Mouse (Mus musculus): ENCODE results near the gene Umad1. TPM values are rescaled to one million over a fixed set of nuclear protein-coding genes. Genes with fewer than 3 reads are reported as not detected.

The Umad1 gene
- polyA plus RNA-seq, 1 experiment = 5.9 TPM

DNA sequence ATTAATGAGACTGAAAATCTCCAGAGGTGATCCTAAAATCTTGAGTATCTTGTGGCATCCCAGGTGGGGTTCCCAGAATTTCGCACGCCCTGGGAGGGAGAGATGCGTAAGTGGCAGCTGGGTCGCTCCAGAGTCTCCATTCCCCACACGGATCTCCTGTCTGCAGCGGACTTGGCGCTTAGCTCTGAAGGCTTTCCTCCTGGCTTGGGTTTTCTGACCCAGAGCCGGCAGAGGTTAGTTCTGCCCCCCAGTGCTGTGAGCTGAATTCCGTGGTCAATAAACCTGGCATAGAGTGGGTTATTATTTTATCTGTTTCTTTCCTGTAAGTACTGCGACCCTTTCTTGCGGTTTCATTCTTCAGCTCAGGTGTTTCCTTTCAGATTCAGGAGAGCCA is 105.7 kb downstream of the Umad1 start:
- Histone ChIP-seq H3K79me2 (ENCODE audit: control insufficient read depth, insufficient read depth) (no peaks in the 10 kb centered on the region), H3ac (ENCODE audit: control insufficient read depth, insufficient read length) (no peak overlapping the region), H3K27me3 (ENCODE audit: control insufficient read depth, insufficient read depth, insufficient read length) (no peaks in the 10 kb centered on the region), H3K4me2 (ENCODE audit: low read depth) (no peak overlapping the region), H3K4me3 (no peak overlapping the region), H3K36me3 (ENCODE audit: control insufficient read depth, insufficient read depth) (no peaks in the 10 kb centered on the region)
- no peak for TF ChIP-seq MYOD1 (IDR thresholded peaks at IDR 0.05; ENCODE audit: control insufficient read depth in 1 of 3, insufficient read length in 2 of 3, low read depth in 2 of 3)
- no peak for TF ChIP-seq POLR2A (IDR thresholded peaks at IDR 0.05; ENCODE audit: insufficient read length, low read depth)
- no peak for TF ChIP-seq TCF3 (IDR thresholded peaks at IDR 0.05; ENCODE audit: insufficient read length, low read depth)

DNA sequence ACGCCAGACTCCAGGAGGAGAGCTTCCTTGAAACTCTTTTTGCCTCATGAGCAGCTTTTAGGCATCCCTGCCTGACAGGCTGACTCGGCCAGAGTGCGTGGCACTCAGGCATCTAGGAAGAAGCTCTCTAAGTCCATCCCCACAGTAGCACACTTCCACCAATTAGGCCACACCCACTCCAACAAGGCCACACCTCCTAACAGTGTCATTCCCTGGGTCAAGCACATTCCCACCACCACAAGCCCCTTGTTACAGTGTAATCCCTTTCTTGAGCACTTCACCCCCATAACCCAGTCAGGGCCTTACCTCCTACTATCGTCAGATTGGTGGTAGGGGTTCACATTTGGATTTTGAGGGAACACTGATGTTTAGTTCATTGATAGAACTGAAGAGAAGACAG is 108.6 kb downstream of the Umad1 start:
- no peaks in the 10 kb centered on the region for H3K79me2 ChIP-seq (ENCODE audit: control insufficient read depth, insufficient read depth)
- H3K36me3 ChIP-seq (ENCODE audit: control insufficient read depth, insufficient read depth) = no peaks in the 10 kb centered on the region
- no peak overlapping the region for H3K4me3 ChIP-seq
- H3K4me2 ChIP-seq (ENCODE audit: low read depth) = no peak overlapping the region
- H3K27me3 ChIP-seq (ENCODE audit: control insufficient read depth, insufficient read depth, insufficient read length) = no peaks in the 10 kb centered on the region
- H3ac ChIP-seq (ENCODE audit: control insufficient read depth, insufficient read length) = no peak overlapping the region
- no peak for TF ChIP-seq POLR2A (IDR thresholded peaks at IDR 0.05; ENCODE audit: insufficient read length, low read depth)
- no peak for TF ChIP-seq MYOD1 (IDR thresholded peaks at IDR 0.05; ENCODE audit: control insufficient read depth in 1 of 3, insufficient read length in 2 of 3, low read depth in 2 of 3)
- no peak for TF ChIP-seq E2F4 (IDR thresholded peaks at IDR 0.05; ENCODE audit: insufficient read depth)
- TF ChIP-seq SRF (IDR thresholded peaks at IDR 0.05; ENCODE audit: control insufficient read depth, insufficient read length, low read depth) = no peak
- TF ChIP-seq MYOG (IDR thresholded peaks at IDR 0.05; ENCODE audit: control insufficient read depth in 1 of 3, insufficient read depth in 1 of 3, insufficient read length in 2 of 3, low read depth in 2 of 3) = no peak
- no peak for TF ChIP-seq TCF12 (IDR thresholded peaks at IDR 0.05; ENCODE audit: insufficient read depth, poor library complexity, severe bottlenecking)
- TF ChIP-seq CEBPB (IDR thresholded peaks at IDR 0.05; ENCODE audit: insufficient read depth, poor library complexity, severe bottlenecking) = no peak
- no peak for TF ChIP-seq POLR2AphosphoS2 (IDR thresholded peaks at IDR 0.05; ENCODE audit: insufficient read length, low read depth)
- TF ChIP-seq REST (IDR thresholded peaks at IDR 0.05; ENCODE audit: insufficient read depth, insufficient read length) = no peak
- no peak for TF ChIP-seq MAX (IDR thresholded peaks at IDR 0.05; ENCODE audit: low read depth)
- TF ChIP-seq TCF3 (IDR thresholded peaks at IDR 0.05; ENCODE audit: insufficient read length, low read depth) = no peak
- no peak for TF ChIP-seq USF1 (IDR thresholded peaks at IDR 0.05; ENCODE audit: low read depth)

DNA sequence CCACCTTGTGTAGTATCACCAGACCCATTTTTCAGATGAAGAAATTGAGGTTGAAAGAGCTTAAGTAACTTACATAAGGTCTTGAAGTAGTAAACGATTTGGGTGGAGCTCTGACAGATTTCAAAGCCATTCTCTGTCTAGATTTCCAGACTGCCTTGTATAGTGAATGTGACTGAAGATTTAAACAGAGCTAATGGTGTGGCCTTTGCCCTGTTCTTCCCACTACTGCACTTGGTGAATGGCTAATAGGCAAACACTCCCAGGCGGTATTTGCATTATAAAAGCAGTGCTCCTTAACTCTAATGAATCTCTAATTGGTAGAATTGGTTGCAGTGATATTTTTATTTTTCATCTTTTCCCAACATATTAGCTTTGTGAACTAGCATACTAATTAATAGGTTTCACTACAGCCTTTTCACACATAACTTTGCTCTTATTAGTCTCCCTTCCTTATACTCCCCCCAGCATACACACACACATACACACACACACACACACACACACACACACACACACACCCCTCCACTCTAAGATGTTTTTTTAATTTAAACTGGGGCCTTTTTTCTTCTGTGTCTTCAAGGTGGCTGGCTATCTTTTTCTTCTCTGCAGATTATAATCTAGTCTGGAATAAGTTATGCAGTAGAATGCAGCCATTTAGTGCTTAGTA is 109.2 kb downstream of the Umad1 start:
- H3K4me2 ChIP-seq (ENCODE audit: low read depth) = no peak overlapping the region
- no peak for TF ChIP-seq SRF (IDR thresholded peaks at IDR 0.05; ENCODE audit: control insufficient read depth, insufficient read length, low read depth)
- no peak for TF ChIP-seq E2F4 (IDR thresholded peaks at IDR 0.05; ENCODE audit: insufficient read depth)
- TF ChIP-seq CEBPB (IDR thresholded peaks at IDR 0.05; ENCODE audit: insufficient read depth, poor library complexity, severe bottlenecking) = no peak
- TF ChIP-seq TCF3 (IDR thresholded peaks at IDR 0.05; ENCODE audit: insufficient read length, low read depth) = no peak
- no peak for TF ChIP-seq TCF12 (IDR thresholded peaks at IDR 0.05; ENCODE audit: insufficient read depth, poor library complexity, severe bottlenecking)
- TF ChIP-seq REST (IDR thresholded peaks at IDR 0.05; ENCODE audit: insufficient read depth, insufficient read length) = no peak
- TF ChIP-seq POLR2A (IDR thresholded peaks at IDR 0.05; ENCODE audit: insufficient read length, low read depth) = no peak
- no peak for TF ChIP-seq MYOD1 (IDR thresholded peaks at IDR 0.05; ENCODE audit: control insufficient read depth in 1 of 3, insufficient read length in 2 of 3, low read depth in 2 of 3)
- no peak for TF ChIP-seq MYOG (IDR thresholded peaks at IDR 0.05; ENCODE audit: control insufficient read depth in 1 of 3, insufficient read depth in 1 of 3, insufficient read length in 2 of 3, low read depth in 2 of 3)
- TF ChIP-seq POLR2AphosphoS2 (IDR thresholded peaks at IDR 0.05; ENCODE audit: insufficient read length, low read depth) = no peak
- no peak for TF ChIP-seq USF1 (IDR thresholded peaks at IDR 0.05; ENCODE audit: low read depth)
- no peak for TF ChIP-seq MAX (IDR thresholded peaks at IDR 0.05; ENCODE audit: low read depth)
- H3K36me3 ChIP-seq (ENCODE audit: control insufficient read depth, insufficient read depth) = no peaks in the 10 kb centered on the region
- no peak overlapping the region for H3K4me3 ChIP-seq
- no peak overlapping the region for H3ac ChIP-seq (ENCODE audit: control insufficient read depth, insufficient read length)
- H3K79me2 ChIP-seq (ENCODE audit: control insufficient read depth, insufficient read depth) = no peaks in the 10 kb centered on the region
- no peaks in the 10 kb centered on the region for H3K27me3 ChIP-seq (ENCODE audit: control insufficient read depth, insufficient read depth, insufficient read length)

DNA sequence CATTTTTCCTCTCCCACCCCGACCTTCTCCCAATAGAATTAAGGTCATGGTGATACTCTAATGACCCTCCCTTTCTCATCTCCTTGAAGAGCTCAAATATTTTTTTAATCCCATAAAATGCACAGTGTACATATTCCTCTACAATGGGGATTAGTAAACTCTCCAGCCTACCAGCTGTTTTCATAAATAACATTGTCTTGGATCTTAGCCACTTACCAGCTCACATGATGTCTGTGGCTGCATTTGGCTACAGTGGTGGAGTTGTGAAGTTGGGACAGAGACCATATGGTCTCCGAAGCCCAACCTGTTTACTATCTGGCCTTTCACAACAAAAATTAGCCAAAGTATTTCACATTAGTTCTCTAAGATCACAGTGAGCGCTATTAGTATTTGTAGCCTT is 111.5 kb downstream of the Umad1 start:
- H3K36me3 ChIP-seq (ENCODE audit: control insufficient read depth, insufficient read depth) = no peaks in the 10 kb centered on the region
- no peak overlapping the region for H3K4me2 ChIP-seq (ENCODE audit: low read depth)

More for the DNA sequence above, 111.5 kb downstream of the Umad1 start:
- H3K27me3 ChIP-seq (ENCODE audit: control insufficient read depth, insufficient read depth, insufficient read length) = no peaks in the 10 kb centered on the region
- H3ac ChIP-seq (ENCODE audit: control insufficient read depth, insufficient read length) = no peak overlapping the region
- H3K4me3 ChIP-seq = no peak overlapping the region
- no peaks in the 10 kb centered on the region for H3K79me2 ChIP-seq (ENCODE audit: control insufficient read depth, insufficient read depth)
- TF ChIP-seq MYOD1 (IDR thresholded peaks at IDR 0.05; ENCODE audit: control insufficient read depth in 1 of 3, insufficient read length in 2 of 3, low read depth in 2 of 3) = peak in 2 of 3 experiments; percentile 19 to 44
- TF ChIP-seq USF1 (IDR thresholded peaks at IDR 0.05; ENCODE audit: low read depth) = peak; percentile 57
- TF ChIP-seq CEBPB (IDR thresholded peaks at IDR 0.05; ENCODE audit: insufficient read depth, poor library complexity, severe bottlenecking) = no peak
- TF ChIP-seq REST (IDR thresholded peaks at IDR 0.05; ENCODE audit: insufficient read depth, insufficient read length) = no peak
- peak; percentile 5 for TF ChIP-seq TCF12 (IDR thresholded peaks at IDR 0.05; ENCODE audit: insufficient read depth, poor library complexity, severe bottlenecking)
- no peak for TF ChIP-seq MYOG (IDR thresholded peaks at IDR 0.05; ENCODE audit: control insufficient read depth in 1 of 3, insufficient read depth in 1 of 3, insufficient read length in 2 of 3, low read depth in 2 of 3)
- no peak for TF ChIP-seq E2F4 (IDR thresholded peaks at IDR 0.05; ENCODE audit: insufficient read depth)
- no peak for TF ChIP-seq TCF3 (IDR thresholded peaks at IDR 0.05; ENCODE audit: insufficient read length, low read depth)
- no peak for TF ChIP-seq SRF (IDR thresholded peaks at IDR 0.05; ENCODE audit: control insufficient read depth, insufficient read length, low read depth)
- TF ChIP-seq POLR2A (IDR thresholded peaks at IDR 0.05; ENCODE audit: insufficient read length, low read depth) = no peak
- TF ChIP-seq POLR2AphosphoS2 (IDR thresholded peaks at IDR 0.05; ENCODE audit: insufficient read length, low read depth) = no peak
- TF ChIP-seq MAX (IDR thresholded peaks at IDR 0.05; ENCODE audit: low read depth) = no peak
